Mouse (Mus musculus): ENCODE measurements around the gene C1d. TPM values are rescaled to one million over a fixed set of nuclear protein-coding genes. Genes with fewer than 3 reads are reported as not detected.

C1d gene
- polyA plus RNA-seq, 1 experiment: 13.9 TPM

DNA sequence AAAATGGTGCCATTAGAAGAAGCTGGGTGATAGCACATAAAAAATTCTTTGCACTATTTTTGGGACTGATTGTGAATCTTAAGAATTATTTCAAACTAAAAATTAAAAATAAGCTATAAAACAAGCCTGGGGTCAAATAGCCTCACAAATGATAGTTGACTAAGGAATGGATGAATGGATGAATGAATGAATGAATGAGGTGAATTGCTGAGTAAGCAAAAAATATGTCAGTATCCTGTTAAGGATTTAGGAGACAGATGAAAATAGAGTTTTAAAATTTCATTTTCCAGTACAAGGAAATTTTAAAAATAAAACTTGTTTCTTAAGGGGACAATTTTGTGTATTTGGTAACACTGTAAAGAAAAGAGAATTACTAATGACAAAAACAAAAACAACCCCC is 50.1 kb downstream of the C1d start:
- H3K4me3 ChIP-seq (ENCODE audit: insufficient read depth, poor library complexity, severe bottlenecking): no peak overlapping the region
- H3ac ChIP-seq (ENCODE audit: control insufficient read depth, insufficient read length, low read depth): no peak overlapping the region
- TF ChIP-seq MYOG (IDR thresholded peaks at IDR 0.05; ENCODE audit: control insufficient read depth, extremely low read depth, insufficient read length) (no peak), FOSL1 (IDR thresholded peaks at IDR 0.05; ENCODE audit: insufficient read depth, low read length, poor library complexity, severe bottlenecking) (no peak), MAX (IDR thresholded peaks at IDR 0.05) (no peak), CEBPB (IDR thresholded peaks at IDR 0.05; ENCODE audit: low read depth) (no peak), CTCF (IDR thresholded peaks at IDR 0.05; ENCODE audit: control insufficient read depth, insufficient read depth, insufficient read length) (no peak), USF1 (IDR thresholded peaks at IDR 0.05; ENCODE audit: low read depth) (no peak), MYOD1 (IDR thresholded peaks at IDR 0.05; ENCODE audit: control insufficient read depth, insufficient read length, low read depth) (no peak)
- H3K27me3 ChIP-seq (ENCODE audit: control insufficient read depth, insufficient read depth, insufficient read length): no peaks in the 10 kb centered on the region
- H3K79me2 ChIP-seq (ENCODE audit: control insufficient read depth, insufficient read depth): no peaks in the 10 kb centered on the region
- no peaks in the 10 kb centered on the region for H3K79me3 ChIP-seq (ENCODE audit: low read depth)
- H3K36me3 ChIP-seq (ENCODE audit: control insufficient read depth, insufficient read depth): no peaks in the 10 kb centered on the region

Other genes starting within 250 kb of the C1d start
- 0.28 TPM for gene Cnrip1, start 206.0 kb upstream of the C1d start, polyA plus RNA-seq (2012; fragmentation: generic; extraction: Trizol)
- gene Plek, start 205.2 kb upstream of the C1d start, polyA plus RNA-seq (2012; fragmentation: generic; extraction: Trizol): 0.36 TPM
- 34.6 TPM for gene Ppp3r1, start 98.3 kb upstream of the C1d start, polyA plus RNA-seq (2012; fragmentation: generic; extraction: Trizol)
- 13.6 TPM for gene Wdr92, start 75.5 kb upstream of the C1d start, polyA plus RNA-seq (2012; fragmentation: generic; extraction: Trizol)
- 48.5 TPM for gene Pno1, start 46.0 kb upstream of the C1d start, polyA plus RNA-seq (2012; fragmentation: generic; extraction: Trizol)